Mouse (Mus musculus): Measurements from ENCODE around the gene Tbl3.

The Tbl3 gene

DNA sequence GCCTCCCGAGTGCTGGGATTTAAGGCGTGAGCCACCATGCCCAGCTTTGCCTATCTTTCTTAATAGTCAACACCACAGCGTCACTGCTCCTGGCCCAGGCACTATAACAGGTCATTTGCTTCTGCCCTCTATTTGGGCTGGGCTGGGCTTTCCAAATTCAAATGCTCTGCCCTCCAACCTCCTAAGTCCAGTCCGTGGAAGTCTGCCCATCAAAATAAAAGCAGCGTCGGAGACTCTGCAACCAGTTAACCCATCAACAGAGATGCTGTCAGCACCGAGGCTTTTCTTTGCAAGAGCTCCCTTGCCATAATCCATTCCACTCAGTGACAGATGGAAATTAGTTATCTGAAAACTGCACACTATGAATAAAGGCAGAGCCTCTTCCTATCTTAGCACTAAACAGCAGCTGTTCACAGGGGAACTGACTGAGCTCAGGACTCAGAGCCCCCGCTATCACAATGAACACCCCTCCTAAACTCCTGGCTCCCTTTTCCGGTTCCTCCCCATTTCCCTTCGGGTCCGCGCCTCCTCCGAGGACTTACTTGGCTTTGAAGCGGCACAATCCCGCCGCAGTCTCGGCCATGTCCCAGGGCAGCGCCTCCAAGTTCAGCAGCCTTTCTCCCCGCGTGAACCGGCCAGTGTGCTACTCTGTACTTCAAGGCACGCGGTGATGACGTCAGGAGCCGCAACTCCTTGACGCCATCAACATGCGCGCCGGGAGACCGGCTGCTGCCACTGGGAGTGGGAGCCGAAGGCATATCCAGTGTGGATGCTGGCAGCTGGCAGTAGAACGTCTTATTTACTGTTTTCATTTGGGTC is at the start of gene Tbl3:
Tbl3 (minus strand) TSS at position 679 of the 819 bp plus-strand sequence.
- DNase-seq (ENCODE audit: low read depth, low spot score): peak; percentile 92

- DNase-seq (ENCODE audit: low read depth, low spot score): no peak
Measured at GRCm38 (mm10) chr17:24752415-24753394, 45.2 kb upstream of the Tbl3 start, which contains the start of gene Hs3st6. Gene Hs3st6, plus strand, starts transcription at chr17:24752988.

GRCm38 (mm10) chr17:24751528-24751927 is 44.1 kb upstream of the Tbl3 start:
- DNase-seq (ENCODE audit: low read depth, low spot score): no peak

DNA sequence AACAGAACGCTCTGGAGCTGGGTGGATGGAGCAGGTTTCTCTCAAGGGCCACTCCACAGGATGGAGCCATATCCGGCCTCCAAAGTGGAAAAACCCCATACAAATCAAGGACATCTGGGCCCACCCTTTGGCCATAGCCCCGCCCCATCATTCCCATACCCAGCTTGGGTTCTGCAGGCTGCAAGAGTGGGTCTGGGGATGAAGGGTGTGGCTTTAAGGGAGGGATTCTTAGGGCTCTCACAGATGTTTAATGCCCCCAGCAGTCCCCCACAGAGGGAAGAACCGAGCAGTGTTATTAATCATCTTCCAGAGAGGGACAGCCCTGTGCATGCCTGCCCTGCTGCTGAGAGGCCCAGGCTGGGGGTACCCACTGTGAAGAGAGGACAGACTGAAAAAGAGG is 39.5 kb upstream of the Tbl3 start:
- no peak for DNase-seq (ENCODE audit: low read depth, low spot score)

DNA sequence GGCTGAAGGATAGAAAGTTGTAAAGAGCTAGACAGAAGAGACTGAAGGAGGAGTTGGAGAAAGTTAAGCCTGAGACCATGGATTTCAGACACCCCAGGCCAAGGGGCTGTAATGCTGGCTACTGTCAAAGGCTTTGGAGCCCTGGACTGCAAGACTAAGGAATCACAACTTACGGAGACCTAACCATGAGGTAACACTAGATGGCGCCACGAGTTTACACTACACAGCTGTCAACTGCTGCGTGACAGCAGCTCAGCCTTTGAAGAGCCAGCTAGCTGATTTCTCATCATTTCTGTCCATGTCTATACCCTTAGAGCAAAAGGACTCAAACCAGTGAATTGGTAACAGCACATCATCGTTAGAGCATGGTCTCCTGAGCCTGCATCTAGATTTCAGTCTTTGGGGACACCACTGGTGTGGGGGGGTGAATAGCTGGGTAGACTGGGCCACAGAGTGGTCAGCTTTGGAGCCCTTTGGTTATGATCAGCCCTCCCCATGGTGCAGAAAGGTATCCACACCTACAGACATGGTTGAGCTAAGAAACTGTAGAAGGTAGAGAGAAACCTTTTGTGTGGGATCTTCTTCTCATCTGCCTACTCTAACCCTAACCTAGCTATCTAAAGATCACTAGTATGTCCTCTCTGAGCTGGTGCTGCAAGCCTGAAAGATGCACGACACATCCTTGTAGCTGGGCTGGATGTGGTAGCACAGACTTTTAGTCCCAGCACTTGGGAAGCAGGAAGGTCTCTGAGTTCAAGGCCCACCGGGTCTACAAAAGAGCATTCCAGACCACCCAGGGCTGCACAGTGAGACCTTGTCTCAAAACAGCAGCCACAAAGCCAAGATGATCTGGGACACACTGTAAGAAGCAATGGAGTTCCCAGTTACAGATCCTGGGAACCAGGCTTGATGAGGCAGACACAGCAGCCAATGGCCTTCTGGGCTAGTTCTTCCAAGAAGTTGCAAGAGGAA is 38.4 kb upstream of the Tbl3 start:
- DNase-seq (ENCODE audit: low read depth, low spot score): peak; percentile 84

DNA sequence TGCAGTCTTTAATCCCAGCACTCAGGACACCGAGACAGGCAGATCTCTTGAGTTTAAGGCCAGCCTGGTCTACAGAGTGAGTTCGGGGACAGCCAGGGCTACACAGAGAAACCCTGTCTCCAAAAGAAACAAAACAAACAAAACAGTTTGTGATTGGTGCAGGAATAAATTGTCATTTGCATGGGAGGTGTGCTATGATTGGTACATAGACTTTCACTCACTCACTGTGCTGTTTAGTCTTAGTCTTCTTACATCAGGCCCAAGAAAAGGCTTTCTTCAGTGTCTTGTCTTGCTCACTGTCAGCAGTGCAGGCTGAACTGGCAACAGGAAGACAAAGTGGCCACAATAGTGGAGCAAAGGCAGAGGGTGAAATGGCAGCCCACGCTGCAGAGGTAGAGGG is 36.9 kb upstream of the Tbl3 start:
- no peak for DNase-seq (ENCODE audit: low read depth, low spot score)

DNA sequence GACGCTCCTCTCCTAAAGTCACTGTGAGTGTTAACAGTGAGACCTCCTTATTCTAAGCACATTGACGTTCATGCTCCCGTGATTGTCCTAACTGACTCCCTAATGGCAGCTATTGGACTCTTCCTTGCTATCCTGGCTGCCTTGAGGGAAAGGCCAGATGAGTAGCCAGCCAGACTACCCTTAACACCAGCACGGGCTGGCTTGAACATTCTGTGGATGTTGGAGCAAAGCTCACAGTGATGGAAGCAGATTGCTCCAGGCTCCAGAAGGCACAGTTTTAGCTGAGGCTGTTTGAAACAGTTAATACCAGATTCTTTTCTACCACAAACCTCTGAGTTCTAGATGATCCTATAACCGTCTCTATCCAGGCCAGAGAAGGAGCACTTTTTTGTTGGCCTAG is 36.4 kb upstream of the Tbl3 start:
- DNase-seq (ENCODE audit: low read depth, low spot score): no peak

DNA sequence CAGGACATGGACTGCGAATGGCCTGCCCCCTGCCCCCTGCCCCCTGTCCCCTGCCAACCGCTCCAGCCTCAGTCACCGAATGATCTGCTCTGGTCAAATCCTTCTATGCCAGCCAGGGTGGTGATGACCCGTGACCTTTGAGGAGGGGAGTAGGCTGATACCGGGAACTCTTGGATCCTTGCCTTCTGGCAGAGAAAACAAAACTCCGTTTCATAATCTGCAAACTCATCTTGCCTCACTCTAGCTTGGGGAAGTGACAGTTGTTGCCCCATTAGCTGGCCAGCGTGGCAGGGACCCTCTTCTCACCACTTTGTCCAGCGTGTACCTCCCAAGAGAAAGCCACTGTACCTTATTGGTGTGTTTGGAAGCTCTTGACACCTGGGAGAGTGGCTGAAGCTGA is 34.8 kb upstream of the Tbl3 start:
- DNase-seq (ENCODE audit: low read depth, low spot score): peak; percentile 59

GRCm38 (mm10) chr17:24739926-24740325 is 32.5 kb upstream of the Tbl3 start:
- DNase-seq (ENCODE audit: low read depth, low spot score): no peak

DNA sequence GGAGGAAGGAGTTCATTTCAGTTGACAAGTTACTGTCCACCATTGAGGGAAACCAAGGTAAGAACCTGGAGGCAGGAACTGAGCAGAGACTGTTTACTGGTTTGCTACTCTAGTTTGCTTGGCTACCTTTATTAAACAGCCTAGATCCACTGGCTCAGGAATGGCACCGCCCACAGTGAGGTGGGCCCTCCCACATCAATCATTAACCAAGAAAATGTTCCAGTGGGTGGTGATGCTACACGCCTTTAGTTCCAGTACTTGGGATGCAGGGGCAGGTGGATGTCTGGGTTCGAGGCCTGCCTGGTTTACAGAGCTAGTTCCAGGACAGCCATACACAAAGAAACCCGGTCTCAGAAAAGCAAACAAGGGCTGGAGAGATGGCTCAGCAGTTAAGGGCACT is 30.8 kb upstream of the Tbl3 start:
- no peak for DNase-seq (ENCODE audit: low read depth, low spot score)

GRCm38 (mm10) chr17:24737135-24737810 is 29.8 kb upstream of the Tbl3 start:
- DNase-seq (ENCODE audit: low read depth, low spot score): no peak

DNA sequence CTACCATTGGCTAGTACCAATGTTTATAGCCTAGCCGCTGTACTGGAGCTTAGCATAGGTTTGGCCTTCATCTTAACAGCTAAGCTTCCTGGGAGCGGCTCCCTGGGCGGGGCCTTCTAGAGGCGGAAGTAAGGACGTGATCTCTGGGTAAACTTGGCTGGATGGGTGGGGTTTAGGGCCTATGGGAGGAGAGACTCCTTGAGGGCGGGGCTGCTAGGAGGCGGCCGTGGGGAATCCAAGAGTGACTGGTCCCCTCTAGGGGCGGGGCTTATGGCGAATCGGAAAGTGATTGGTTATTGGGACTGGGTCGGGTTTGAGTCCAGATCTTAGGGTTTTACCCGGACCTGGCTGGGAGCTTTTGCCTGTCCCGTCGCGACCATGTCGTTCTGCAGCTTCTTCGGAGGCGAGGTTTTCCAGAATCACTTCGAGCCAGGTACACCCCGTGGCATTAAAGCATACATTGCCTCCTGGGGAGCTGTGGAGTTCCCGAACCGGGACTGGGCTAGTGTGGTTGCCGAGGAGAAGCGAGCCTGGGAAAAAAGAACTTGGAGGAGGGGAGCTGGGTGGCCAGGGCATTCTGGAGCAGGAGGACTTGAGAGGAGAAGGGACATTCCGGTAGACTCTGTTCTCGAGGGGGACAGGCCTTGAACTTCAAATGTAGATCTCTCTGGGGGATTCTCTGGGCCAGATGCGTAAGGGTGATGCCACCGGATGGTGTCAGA is 29.0 kb upstream of the Tbl3 start, which contains the start of gene Msrb1:
Msrb1 (plus strand) TSS at position 313 of the 722 bp plus-strand sequence.
- peak; percentile 98 for DNase-seq (ENCODE audit: low read depth, low spot score)

DNA sequence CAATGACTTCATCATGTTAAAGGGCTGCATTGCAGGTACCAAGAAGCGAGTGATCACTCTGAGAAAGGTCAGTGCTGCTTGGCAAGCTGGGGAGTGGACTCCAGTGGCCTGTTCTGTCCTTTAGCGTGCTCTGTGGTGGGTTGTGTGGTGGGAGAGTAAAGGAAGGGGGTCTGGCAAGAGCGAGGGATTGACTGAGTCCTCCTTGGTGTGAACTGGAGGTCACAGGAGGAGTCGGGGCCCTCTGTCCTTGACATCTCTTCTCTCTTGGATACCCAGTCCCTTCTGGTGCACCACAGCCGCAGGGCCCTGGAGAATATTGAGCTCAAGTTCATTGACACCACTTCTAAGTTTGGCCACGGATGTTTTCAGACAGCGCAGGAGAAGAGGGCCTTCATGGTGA is 28.0 kb upstream of the Tbl3 start:
- DNase-seq (ENCODE audit: low read depth, low spot score): no peak

DNA sequence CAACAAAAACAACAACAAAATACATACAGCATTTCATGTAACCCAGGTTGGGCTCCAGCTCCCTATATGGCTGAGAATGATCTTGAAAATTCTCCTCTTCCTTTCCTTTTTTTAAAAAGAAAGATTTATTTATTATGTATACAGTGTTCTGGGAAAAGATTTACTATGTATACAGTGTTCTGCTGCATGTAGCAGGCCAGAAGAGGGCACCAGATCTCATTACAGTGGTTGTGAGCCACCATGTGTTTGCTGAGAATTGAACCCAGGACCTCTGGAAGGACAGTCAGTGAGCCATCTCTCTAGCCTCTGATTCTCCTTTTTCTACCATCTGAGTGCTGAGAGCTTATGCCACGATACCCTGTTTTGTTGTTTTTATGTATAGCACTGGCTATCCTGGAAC is 27.1 kb upstream of the Tbl3 start:
- no peak for DNase-seq (ENCODE audit: low read depth, low spot score)

DNA sequence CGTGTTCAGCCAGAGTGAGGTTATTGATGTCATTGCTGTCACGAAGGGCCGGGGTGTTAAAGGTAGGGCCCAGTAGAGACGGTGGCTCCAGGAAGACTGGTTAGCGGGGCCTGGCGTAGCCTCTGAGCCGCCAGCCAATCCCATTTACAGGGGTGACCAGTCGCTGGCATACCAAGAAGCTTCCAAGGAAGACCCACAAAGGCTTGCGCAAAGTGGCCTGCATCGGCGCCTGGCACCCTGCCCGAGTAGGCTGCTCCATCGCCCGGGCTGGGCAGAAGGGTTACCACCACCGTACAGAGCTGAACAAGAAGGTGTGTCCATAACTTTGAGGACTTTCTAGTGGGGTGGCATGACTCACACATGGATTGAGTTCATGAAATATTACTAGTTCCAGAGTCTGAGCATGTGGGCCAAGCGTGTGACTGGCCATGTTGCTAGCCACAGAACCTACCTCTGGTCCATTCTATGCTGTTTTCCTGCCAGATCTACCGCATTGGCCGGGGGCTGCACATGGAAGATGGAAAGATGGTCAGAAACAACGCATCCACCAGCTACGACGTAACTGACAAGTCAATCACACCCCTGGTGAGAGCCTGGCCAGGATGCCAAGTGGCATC is 26.1 kb upstream of the Tbl3 start:
- DNase-seq (ENCODE audit: low read depth, low spot score): no peak

- peak; percentile 95 for DNase-seq (ENCODE audit: low read depth, low spot score)
Measured at GRCm38 (mm10) chr17:24732233-24732935, 24.9 kb upstream of the Tbl3 start.

DNA sequence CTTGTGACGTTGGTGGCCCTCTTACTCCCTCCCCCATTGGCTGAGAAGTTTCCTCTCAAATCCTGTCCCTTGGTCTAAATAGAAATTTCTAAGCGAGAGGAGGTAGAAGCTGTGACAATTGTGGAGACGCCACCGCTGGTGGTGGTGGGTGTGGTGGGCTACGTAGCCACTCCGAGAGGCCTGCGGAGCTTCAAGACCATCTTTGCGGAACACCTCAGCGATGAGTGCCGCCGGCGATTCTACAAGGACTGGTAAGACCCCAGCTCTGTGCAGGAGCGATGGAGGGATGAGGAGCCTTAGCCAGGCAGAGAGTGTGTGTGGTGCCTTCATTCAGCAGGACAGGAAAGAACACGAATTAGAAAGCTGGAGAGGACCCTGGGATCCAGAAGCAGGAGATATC is 23.3 kb upstream of the Tbl3 start:
- DNase-seq (ENCODE audit: low read depth, low spot score): no peak

DNA sequence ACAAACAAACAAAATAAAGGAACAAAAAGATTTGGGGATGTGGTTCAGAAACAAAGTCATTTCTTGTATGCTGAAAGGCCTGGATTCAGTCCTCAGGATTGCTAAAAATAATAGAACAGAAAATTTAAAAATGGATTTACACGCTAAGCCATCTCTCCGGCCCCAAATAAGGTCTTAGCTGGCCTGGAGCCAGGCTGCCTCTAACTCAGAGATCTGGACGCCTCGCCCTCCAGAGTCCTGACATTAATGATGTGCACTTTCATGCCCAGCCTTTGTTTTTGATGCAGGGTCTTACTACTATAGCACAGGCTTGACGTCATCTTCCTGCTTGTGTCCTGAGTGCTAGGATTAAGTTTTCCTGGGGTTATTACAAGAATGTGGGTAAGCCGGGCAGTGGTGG is 21.6 kb upstream of the Tbl3 start:
- DNase-seq (ENCODE audit: low read depth, low spot score): peak; percentile 65

DNA sequence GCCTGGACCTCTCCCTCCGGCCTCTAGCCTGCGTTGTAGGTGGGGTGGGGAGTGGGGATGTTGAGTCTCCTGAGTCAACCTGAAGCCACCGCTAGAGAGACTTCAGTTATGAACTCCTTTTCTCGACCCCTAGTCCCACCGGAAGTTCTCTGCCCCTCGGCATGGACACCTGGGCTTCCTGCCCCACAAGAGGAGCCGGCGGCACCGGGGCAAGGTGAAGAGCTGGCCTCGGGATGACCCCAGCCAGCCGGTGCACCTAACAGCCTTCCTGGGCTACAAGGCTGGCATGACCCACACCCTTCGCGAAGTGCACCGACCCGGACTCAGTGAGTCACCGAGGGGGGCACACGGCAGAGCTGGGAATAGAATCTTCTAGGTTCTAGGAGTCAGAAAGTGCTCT is 20.7 kb upstream of the Tbl3 start:
- no peak for DNase-seq (ENCODE audit: low read depth, low spot score)

Data from skeletal muscle tissue, adult 2 months (tissue).